In genomic region chr2:120242791-120243467, GRCm38 (mm10) we compare ENCODE assay signal across 15 mouse cellular contexts. TPM values are rescaled to one million over a fixed set of nuclear protein-coding genes. Genes with fewer than 3 reads are reported as not detected.
DNase-seq lines count a peak whose midpoint lies in the region; ATAC-seq and TF ChIP-seq lines count a peak whose summit lies in the region.
"Had no signal": no experiment of that assay in that cellular context is flagged by ENCODE, and none has a peak within 500 bp of the region (broad histone marks: within the 10 kb centered on the region; RNA-seq: fewer than 3 reads in every experiment).

No protein-coding gene starts in this region.

- no peaks in the 10 kb centered on the region for H3K9me3 ChIP-seq in heart, embryonic 12.5 days (replicated peaks)
- H3K9me3 ChIP-seq: embryonic facial prominence, embryonic 10.5 days; limb, embryonic 12.5 days had no signal

- no peak overlapping the region for H3K4me3 ChIP-seq in heart, embryonic 12.5 days
- peak overlapping the region; percentile 77 for H3K4me3 ChIP-seq in cortical plate, adult 2 months (ENCODE audit: insufficient read depth, low read length)
- H3K4me3 ChIP-seq: embryonic facial prominence, embryonic 10.5 days; limb, embryonic 12.5 days had no signal

- peaks cover 18% of the 10 kb centered on the region; the same call in 1 of the 2 replicates for H3K27me3 ChIP-seq in heart, embryonic 12.5 days (replicated peaks)

- intact Hi-C loops in left cerebral cortex, postnatal 4 days (cut with DNase I), result no loop called here

- no peak overlapping the region for H3K9ac ChIP-seq in heart, embryonic 12.5 days
- H3K9ac ChIP-seq: limb, embryonic 12.5 days had no signal

- no peaks in the 10 kb centered on the region for H3K36me3 ChIP-seq in heart, embryonic 12.5 days
- H3K36me3 ChIP-seq: embryonic facial prominence, embryonic 10.5 days; limb, embryonic 12.5 days had no signal

- peaks cover 22% of the 10 kb centered on the region; the same call in 1 of the 2 replicates for H3K4me1 ChIP-seq in heart, embryonic 12.5 days (replicated peaks)
- H3K4me1 ChIP-seq in cortical plate, adult 2 months (ENCODE audit: control insufficient read depth, insufficient read depth, low read length), result no peaks in the 10 kb centered on the region
- H3K4me1 ChIP-seq: limb, embryonic 12.5 days had no signal

- TF ChIP-seq POLR2A in cortical plate, adult 2 months (IDR thresholded peaks at IDR 0.05; ENCODE audit: extremely low read depth, insufficient read depth, low read length), result no peak

- DNase-seq in heart, adult 18-20 months, result no peak
- DNase-seq in left cerebral cortex, adult 18-20 months (ENCODE audit: low spot score in 2 of 2), result peak; percentile 7 to 11
- no peak for DNase-seq in left cerebral cortex, postnatal 4 days
- DNase-seq in brain, adult 2 months (ENCODE audit: low read depth, low spot score), result peak; percentile 59
- no peak for DNase-seq in spleen, postnatal 4 days (ENCODE audit: low spot score in 2 of 2)
- DNase-seq: kidney, adult 8-10 months; lung, adult 18-20 months had no signal

- peak overlapping the region; percentile 77 for H3K4me2 ChIP-seq in heart, embryonic 12.5 days
- H3K4me2 ChIP-seq: limb, embryonic 12.5 days had no signal

- no peak overlapping the region for H3K27ac ChIP-seq in heart, embryonic 12.5 days (ENCODE audit: poor library complexity, severe bottlenecking)
- H3K27ac ChIP-seq in cortical plate, adult 2 months (ENCODE audit: insufficient read depth, low read length), result 0 out of 2 replicates have a peak overlapping the region, but pooled peaks have one; percentile 13
- H3K27ac ChIP-seq: embryonic facial prominence, embryonic 10.5 days; limb, embryonic 12.5 days had no signal

- TF ChIP-seq CTCF in cortical plate, adult 2 months (IDR thresholded peaks at IDR 0.05; ENCODE audit: extremely low read depth, insufficient read depth, low read length), result no peak

- whole genome bisulfite sequencing in heart, embryonic 12.5 days, result 77% methylated on average over 5 of the region's 5 CpGs

- ATAC-seq in heart, embryonic 12.5 days (ENCODE audit: insufficient number of reproducible peaks, low FRiP score), result no peak
- ATAC-seq: Patski had no signal

RNA-seq across cellular contexts. Expression of gene Pla2g4e, which starts 2.2 kb away (rescaled TPM):
- polyA plus RNA-seq in heart, embryonic 12.5 days (2016; fragmentation: Nextera tagmentation; extraction: Ambion mirVana), result 0.59 and 0.73 TPM in 2 replicates
- 1 to 10 TPM; 2.9 to 3.4 TPM for total RNA-seq in heart, adult 18-20 months (2021)
- 10 to 100 TPM; 18.0 to 20.9 TPM for total RNA-seq in left cerebral cortex, adult 18-20 months (2021)
- total RNA-seq in left cerebral cortex, postnatal 4 days (2021), result 10 to 100 TPM; 42.0 to 42.3 TPM
- 17.2 and 20.5 TPM in 2 replicates for polyA plus RNA-seq in cortical plate, adult 2 months (2012; rRNA removed)
- total RNA-seq: hematopoietic stem cell, adult 5-6 weeks had no signal
- polyA plus RNA-seq: embryonic facial prominence, embryonic 10.5 days; spleen, adult 2 months had no signal

RNA-seq across cellular contexts. Expression of gene Pla2g4d, which starts 46.1 kb away (rescaled TPM):
- not detected in 2 replicates for polyA plus RNA-seq in heart, embryonic 12.5 days (2016; fragmentation: Nextera tagmentation; extraction: Ambion mirVana)
- total RNA-seq in heart, adult 18-20 months (2021), result not detected
- total RNA-seq in left cerebral cortex, adult 18-20 months (2021), result under 1 TPM in 1 of 2 experiments, not detected in 1; 0.09 TPM
- total RNA-seq in left cerebral cortex, postnatal 4 days (2021), result under 1 TPM; 0.40 to 0.62 TPM
- polyA plus RNA-seq in cortical plate, adult 2 months (2012; rRNA removed), result 0.04 TPM in 2 replicates
- total RNA-seq: gastrocnemius, adult 18-20 months; hematopoietic stem cell, adult 5-6 weeks had no signal
- polyA plus RNA-seq: Patski had no signal

Comparison
In these comparisons a context has a peak if more than half of its experiments do, and no peak if none do; other contexts are left out.
1. DNase-seq: peak in left cerebral cortex, adult 18-20 months (2 of 2) and brain, adult 2 months (single experiment); none in heart, adult 18-20 months (0 of 2), left cerebral cortex, postnatal 4 days (single experiment) and spleen, postnatal 4 days (0 of 2).
2. RNA of gene Pla2g4e, which starts 2.2 kb away (total RNA-seq): 42.0 to 42.3 TPM in left cerebral cortex, postnatal 4 days and 18.0 to 20.9 TPM in left cerebral cortex, adult 18-20 months; 2.9 to 3.4 TPM in heart, adult 18-20 months; every median in the first group is over 4 times any median in the second.